Mouse (Mus musculus) cerebellum, adult 2 months (tissue): Measurements from ENCODE around the gene Tbl1x.

Source experiments
- CTCF ChIP-seq: fragments of 200-500 bp; IDR thresholded peaks from 2 replicates; pipeline ENCODE4 v1.5.1; 2011; ENCODE audit warnings: low read depth, mild to moderate bottlenecking, control low read depth, low read length, moderate library complexity, borderline replicate concordance; ENCODE audit not compliant: insufficient read depth
- POLR2A ChIP-seq: fragments of 200-500 bp; IDR thresholded peaks from 2 replicates; pipeline ENCODE4 v1.6.1; 2011; ENCODE audit warnings: low read length, control low read depth, borderline replicate concordance; ENCODE audit not compliant: insufficient read depth

GRCm38 (mm10) chrX:77518929-77519328 is 8.1 kb downstream of the Tbl1x start:
- TF ChIP-seq POLR2A, result no peak
- TF ChIP-seq CTCF, result no peak
